Mouse (Mus musculus) lung, postnatal 25 days (tissue): ENCODE data around the gene Esp22.
"Not testable (repeated sequence)": the region's sequence is repeated elsewhere in the genome, so short reads cannot be mapped to it uniquely, and the experiment has no call there.

Source experiments
- DNase-seq: peaks from one replicate; pipeline ENCODE4 v3.0.0; 2022; ENCODE audit warnings: low spot score

Gene Esp22

GRCm38 (mm10) chr17:39095034-39095433 lies at the start of gene Esp22:
Gene Esp22, plus strand, starts transcription at chr17:39095334.
- DNase-seq, result no peak

DNA sequence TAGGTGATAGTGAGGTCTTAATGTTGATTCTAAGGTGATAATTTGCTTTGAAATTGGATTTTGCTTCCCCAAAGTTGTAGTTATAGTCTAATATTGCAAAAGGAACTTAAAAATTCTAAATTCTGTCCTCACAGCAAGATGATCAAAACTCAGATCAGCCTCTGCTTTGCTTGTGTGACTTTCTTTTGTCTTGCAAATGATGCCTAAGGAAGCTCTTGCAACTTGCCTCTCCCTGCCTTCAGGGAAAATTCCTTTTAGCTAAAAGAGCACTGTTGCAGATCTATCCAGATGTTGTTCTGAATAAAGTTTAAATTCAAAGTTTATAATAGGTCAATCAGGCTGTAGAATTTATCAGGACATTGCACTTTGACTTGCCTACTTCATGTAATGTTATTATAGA lies 31.5 kb upstream of the Esp22 start:
- no peak for DNase-seq

DNA sequence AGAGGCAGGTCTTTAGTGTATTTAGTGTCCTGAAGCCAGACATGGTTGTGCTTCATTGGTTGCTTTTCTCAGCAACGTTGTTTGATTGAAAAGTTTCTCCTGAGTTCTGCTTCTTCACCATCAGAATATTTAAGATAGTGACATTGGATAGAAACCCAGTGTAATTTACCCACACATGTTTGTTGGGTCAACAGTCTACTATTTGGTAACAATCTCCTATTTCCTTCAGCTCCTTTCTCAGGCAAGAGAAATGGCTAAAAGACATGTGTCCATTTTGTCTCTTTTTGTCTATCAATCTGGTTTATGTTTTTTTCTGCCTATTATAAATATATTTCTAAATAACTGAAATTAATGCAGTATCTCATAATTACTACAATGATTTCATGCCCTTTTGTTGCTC lies 18.2 kb upstream of the Esp22 start, which contains the start of gene Esp23:
Gene Esp23 (minus strand): TSS at position 101 of the 400 bp plus-strand sequence.
- DNase-seq, result no peak

DNA sequence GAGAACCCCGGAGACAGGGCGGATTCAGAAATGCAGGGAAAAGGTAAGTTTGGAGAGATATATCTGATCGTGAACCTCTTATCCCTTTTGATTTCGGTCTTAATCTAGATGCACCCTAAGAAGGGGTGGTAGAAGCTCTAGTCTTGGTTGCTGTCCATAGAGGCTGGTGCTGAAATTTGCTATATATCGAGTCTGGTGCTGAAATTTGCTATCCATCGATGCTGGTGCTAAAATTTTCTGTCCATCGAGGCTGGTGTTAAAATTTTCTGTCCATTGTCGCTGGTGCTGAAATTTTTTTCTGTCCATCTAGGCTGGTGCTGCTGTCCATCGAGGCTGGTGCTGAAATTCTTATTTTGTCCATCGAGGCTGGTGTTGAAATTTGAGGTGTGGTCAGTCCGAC lies 12.0 kb downstream of the Esp22 start:
- DNase-seq, result not testable (repeated sequence)

DNA sequence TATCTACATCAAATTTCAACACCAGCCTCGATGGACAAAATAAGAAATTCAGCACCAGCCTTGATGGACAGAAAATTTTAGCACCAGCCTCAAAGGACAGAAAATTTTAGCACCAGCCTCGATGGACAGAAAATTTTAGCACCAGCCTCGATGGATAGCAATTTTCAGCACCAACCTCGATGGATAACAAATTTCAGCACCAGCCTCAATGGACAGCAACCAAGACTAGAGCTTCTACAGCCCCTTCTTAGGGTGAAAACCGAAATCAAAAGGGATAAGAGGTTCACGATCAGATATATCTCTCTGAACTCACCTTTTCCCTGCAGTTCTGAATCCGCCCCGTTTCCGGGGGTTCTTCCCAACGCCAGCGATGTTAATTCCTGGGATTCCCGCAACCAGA lies 34.0 kb downstream of the Esp22 start:
- not testable (repeated sequence) for DNase-seq
